Mouse (Mus musculus) cerebellum, adult 2 months (tissue): ENCODE data around the gene Trp53i13.

Experiments
- CTCF ChIP-seq: fragments of 200-500 bp; IDR thresholded peaks from 2 replicates; pipeline ENCODE4 v1.5.1; 2011; ENCODE audit warnings: low read depth, mild to moderate bottlenecking, control low read depth, low read length, moderate library complexity, borderline replicate concordance; ENCODE audit not compliant: insufficient read depth
- POLR2A ChIP-seq: fragments of 200-500 bp; IDR thresholded peaks from 2 replicates; pipeline ENCODE4 v1.6.1; 2011; ENCODE audit warnings: low read length, control low read depth, borderline replicate concordance; ENCODE audit not compliant: insufficient read depth

- TF ChIP-seq CTCF, result no peak
- no peak for TF ChIP-seq POLR2A
These were observed 26.8 kb downstream of the Trp53i13 start for GRCm38 (mm10) chr11:77488771-77489581.
